Mouse (Mus musculus): ENCODE measurements around the gene Hdac11. TPM values are rescaled to one million over a fixed set of nuclear protein-coding genes. Genes with fewer than 3 reads are reported as not detected.

The Hdac11 gene
- polyA plus RNA-seq, 1 experiment, result 179 TPM

DNA sequence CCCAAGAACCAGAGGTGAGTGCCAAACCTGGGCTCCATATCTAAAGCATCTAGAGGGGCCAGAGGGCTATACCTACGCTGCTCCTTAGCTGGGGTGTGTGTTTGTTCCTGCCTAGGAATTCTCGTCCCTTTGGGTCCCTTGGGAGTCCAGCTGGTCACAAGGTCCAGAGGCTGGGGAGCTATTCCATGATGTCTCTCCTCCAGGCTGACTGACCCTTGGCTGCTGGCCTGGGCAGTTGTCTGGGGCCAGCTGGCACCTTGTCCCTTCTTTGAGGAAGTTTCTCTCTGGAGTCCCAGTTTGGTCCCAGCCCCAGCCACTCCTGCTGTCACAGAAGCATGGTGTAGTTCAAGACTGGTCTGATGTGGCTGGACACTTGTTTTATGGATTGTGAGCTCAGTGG is 24.9 kb downstream of the Hdac11 start:
- TF ChIP-seq POLR2A (IDR thresholded peaks at IDR 0.05; ENCODE audit: extremely low read depth, insufficient read depth, low read length) (no peak), CTCF (IDR thresholded peaks at IDR 0.05; ENCODE audit: extremely low read depth, insufficient read depth, low read length) (no peak)
- Histone ChIP-seq H3K27ac (ENCODE audit: insufficient read depth, low read length) (no peak overlapping the region), H3K4me1 (ENCODE audit: control insufficient read depth, insufficient read depth, low read length) (no peaks in the 10 kb centered on the region), H3K4me3 (ENCODE audit: insufficient read depth, low read length) (no peak overlapping the region)

DNA sequence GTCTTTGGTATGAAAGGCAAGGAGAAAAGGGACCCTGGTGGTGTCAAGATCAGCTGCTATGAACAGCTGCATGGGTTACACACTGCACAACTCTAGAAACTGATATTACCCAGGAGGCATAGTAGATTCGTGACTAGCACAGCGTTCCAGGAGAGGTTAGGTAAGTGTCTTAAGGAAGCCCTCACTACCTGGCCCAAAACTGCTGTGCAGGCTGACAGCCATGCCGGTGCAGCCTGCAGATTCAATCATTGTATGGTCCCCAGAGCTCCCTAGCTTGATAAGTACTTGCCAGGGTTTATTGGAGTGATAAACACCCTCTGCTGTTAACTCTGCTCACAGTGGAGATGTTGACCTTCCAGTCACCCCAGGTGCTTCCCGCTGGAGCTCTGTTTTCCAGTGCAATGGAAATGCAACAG is 25.6 kb downstream of the Hdac11 start:
- Histone ChIP-seq H3K4me3 (ENCODE audit: insufficient read depth, low read length) (no peak overlapping the region), H3K27ac (ENCODE audit: insufficient read depth, low read length) (no peak overlapping the region), H3K4me1 (ENCODE audit: control insufficient read depth, insufficient read depth, low read length) (no peaks in the 10 kb centered on the region)
- TF ChIP-seq POLR2A (IDR thresholded peaks at IDR 0.05; ENCODE audit: extremely low read depth, insufficient read depth, low read length) (no peak), CTCF (IDR thresholded peaks at IDR 0.05; ENCODE audit: extremely low read depth, insufficient read depth, low read length) (no peak)

DNA sequence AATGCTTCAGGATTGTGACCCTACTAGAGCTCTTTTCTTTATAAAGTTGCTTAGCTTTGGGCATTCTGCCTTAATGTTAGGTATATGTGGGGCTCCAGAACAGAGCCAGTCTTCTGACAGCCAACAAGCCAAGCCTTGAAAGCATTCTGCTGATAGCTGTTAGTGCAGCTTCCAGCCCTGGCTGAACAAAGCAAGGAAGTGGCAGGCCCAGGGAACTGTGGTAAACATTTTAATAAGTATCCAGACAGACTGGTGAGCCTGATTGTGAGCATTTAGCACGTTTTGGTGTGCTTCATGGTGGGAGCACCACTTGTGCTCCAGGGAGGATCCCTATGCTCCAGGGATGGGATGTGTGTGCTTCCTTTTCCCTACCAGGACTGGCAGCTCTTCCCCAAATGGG is 26.6 kb downstream of the Hdac11 start:
- TF ChIP-seq POLR2A (IDR thresholded peaks at IDR 0.05; ENCODE audit: extremely low read depth, insufficient read depth, low read length), result no peak
- TF ChIP-seq CTCF (IDR thresholded peaks at IDR 0.05; ENCODE audit: extremely low read depth, insufficient read depth, low read length), result no peak
- H3K4me1 ChIP-seq (ENCODE audit: control insufficient read depth, insufficient read depth, low read length), result no peaks in the 10 kb centered on the region
- H3K27ac ChIP-seq (ENCODE audit: insufficient read depth, low read length), result no peak overlapping the region
- no peak overlapping the region for H3K4me3 ChIP-seq (ENCODE audit: insufficient read depth, low read length)

DNA sequence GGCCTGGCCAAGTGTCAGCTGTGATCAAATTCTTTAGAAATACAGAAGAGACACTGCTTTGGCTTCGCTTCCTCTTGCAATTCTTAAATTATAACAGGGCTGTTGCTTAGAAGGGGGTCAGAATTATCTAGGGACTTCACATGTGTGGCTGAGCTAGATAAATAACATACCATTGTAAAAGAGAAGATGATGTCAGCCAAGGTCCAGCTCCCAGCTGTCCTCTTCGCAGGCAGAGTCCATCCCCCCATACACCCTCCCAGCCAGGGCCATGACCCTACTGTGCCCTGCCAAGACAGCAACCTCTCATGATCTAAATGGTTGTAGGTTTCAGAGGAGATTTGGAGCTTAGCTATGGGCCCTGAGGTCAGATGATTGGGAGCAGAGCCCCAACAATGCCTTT is 27.5 kb downstream of the Hdac11 start:
- Histone ChIP-seq H3K4me3 (ENCODE audit: insufficient read depth, low read length) (no peak overlapping the region), H3K27ac (ENCODE audit: insufficient read depth, low read length) (no peak overlapping the region), H3K4me1 (ENCODE audit: control insufficient read depth, insufficient read depth, low read length) (no peaks in the 10 kb centered on the region)
- no peak for TF ChIP-seq POLR2A (IDR thresholded peaks at IDR 0.05; ENCODE audit: extremely low read depth, insufficient read depth, low read length)
- TF ChIP-seq CTCF (IDR thresholded peaks at IDR 0.05; ENCODE audit: extremely low read depth, insufficient read depth, low read length), result no peak

DNA sequence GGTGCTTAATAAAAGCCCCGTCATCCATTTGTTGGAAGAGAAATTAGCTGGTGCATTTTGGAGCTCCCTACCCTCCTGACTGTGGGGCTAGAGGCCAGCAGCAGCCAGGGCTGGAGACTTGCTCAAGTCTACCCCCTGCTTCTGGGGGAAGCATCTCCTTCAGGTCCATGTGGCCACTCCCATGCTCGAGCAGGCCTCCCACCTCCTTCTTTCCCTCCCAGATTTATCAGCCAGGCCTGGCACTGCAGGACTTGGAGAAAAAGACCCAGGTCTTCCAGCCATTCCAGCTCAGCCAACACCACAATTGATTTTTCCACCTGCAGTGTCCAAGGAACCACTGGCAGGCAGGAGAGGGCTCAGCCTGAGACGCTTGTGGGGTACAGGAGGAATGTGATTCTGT is 28.3 kb downstream of the Hdac11 start:
- Histone ChIP-seq H3K27ac (ENCODE audit: insufficient read depth, low read length) (no peak overlapping the region), H3K4me1 (ENCODE audit: control insufficient read depth, insufficient read depth, low read length) (no peaks in the 10 kb centered on the region), H3K4me3 (ENCODE audit: insufficient read depth, low read length) (no peak overlapping the region)
- TF ChIP-seq CTCF (IDR thresholded peaks at IDR 0.05; ENCODE audit: extremely low read depth, insufficient read depth, low read length) (no peak), POLR2A (IDR thresholded peaks at IDR 0.05; ENCODE audit: extremely low read depth, insufficient read depth, low read length) (no peak)

DNA sequence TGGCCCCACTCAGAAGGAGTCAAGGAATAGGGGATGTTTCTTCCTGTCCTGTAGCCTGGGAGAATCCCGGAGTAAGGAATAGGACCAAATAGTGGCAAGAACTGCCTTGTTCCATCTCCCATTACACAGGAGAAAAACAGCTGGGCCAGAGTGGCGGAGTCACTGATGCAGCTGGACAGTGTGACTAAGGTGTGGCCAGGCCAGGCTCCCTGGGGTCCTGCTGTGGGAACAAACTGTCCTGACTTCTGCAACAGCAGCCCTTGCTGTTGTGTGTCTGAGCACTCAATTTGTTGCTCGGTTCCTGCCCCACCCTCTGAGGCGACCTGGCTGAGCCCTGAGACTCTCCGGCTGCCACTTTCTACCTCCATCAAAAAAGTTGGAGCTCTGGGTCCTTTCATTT is 29.0 kb downstream of the Hdac11 start:
- no peak overlapping the region for H3K4me3 ChIP-seq (ENCODE audit: insufficient read depth, low read length)
- TF ChIP-seq POLR2A (IDR thresholded peaks at IDR 0.05; ENCODE audit: extremely low read depth, insufficient read depth, low read length), result no peak
- TF ChIP-seq CTCF (IDR thresholded peaks at IDR 0.05; ENCODE audit: extremely low read depth, insufficient read depth, low read length), result no peak
- no peak overlapping the region for H3K27ac ChIP-seq (ENCODE audit: insufficient read depth, low read length)
- H3K4me1 ChIP-seq (ENCODE audit: control insufficient read depth, insufficient read depth, low read length), result no peaks in the 10 kb centered on the region

DNA sequence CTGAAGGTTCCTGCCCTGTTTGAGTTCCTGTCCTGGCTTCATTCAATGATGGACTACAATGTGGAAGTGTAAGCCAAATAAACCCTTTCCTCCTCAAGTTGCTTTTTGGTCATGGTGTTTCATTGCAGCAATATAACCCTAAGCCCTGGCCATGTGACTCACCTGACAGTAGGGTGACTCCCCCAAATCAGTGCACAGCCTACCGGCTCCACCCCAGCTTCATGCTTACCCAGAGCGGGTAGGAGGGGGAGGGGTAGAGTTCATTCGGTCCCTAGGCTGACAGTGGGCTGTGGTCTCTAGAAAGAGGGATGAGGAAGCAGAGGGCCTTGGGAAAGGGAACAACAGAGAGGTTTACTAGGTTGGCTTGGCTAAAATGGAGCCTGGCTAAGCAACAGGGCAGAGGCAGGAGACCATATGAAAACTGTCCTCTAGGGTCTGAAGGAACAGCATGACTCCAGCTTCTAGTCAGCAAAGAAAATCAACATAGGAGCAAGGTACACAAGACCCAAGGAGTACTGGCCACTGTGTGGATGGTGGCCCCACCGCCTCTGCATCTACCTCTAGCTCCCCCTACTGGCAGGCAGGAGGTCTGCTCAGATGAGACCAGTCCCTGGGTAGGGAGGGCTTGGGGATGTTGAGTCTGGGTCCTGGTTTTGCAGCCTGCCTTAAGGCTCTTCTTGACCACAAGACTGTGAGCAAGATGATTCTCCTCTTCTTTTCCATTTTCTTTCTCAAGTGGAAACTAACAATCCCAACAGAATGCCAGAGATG is 29.9 kb downstream of the Hdac11 start:
- Histone ChIP-seq H3K27ac (ENCODE audit: insufficient read depth, low read length) (no peak overlapping the region), H3K4me3 (ENCODE audit: insufficient read depth, low read length) (no peak overlapping the region), H3K4me1 (ENCODE audit: control insufficient read depth, insufficient read depth, low read length) (no peaks in the 10 kb centered on the region)
- no peak for TF ChIP-seq POLR2A (IDR thresholded peaks at IDR 0.05; ENCODE audit: extremely low read depth, insufficient read depth, low read length)
- TF ChIP-seq CTCF (IDR thresholded peaks at IDR 0.05; ENCODE audit: extremely low read depth, insufficient read depth, low read length), result peak; percentile 62

DNA sequence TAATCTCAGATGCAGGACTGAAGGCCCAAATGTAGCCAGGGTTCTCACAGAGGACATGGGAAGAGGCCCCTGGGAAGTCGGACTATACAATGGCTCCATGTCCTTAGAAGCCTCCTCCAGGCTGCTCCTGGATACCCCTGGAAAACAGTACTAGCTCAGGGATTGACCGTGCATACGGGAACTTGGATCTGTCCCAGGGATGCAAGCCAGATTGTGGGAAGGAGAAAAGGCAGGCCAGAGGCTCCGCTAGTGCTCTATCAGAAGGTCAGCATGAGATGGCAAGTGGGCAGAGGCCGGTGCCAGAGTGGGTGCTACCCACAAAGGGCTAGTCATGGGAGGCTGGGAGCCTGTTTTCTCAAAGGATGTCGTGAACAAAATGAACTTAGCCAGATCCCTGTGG is 30.5 kb downstream of the Hdac11 start:
- TF ChIP-seq CTCF (IDR thresholded peaks at IDR 0.05; ENCODE audit: extremely low read depth, insufficient read depth, low read length) (no peak), POLR2A (IDR thresholded peaks at IDR 0.05; ENCODE audit: extremely low read depth, insufficient read depth, low read length) (no peak)

DNA sequence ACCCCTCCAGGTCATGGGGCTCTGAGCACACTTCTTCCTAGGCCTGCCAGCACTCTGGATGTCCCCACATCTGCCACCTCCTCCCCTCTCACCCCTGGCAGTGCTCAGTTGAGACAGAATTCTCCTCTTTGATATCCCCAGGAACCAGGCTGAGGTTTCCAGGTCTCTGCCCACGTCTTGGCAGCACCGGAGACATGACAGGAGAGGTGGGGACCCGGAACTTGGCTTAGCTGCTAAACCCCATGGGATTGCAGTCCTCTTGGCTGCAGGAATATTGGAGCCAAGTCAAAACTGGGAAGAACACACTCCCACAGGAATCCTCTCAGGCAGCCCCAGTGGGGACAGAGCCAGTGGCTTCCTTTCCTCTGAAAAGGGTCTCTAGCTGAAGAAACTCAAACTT is 31.4 kb downstream of the Hdac11 start:
- Histone ChIP-seq H3K4me1 (ENCODE audit: control insufficient read depth, insufficient read depth, low read length) (no peaks in the 10 kb centered on the region), H3K4me3 (ENCODE audit: insufficient read depth, low read length) (no peak overlapping the region), H3K27ac (ENCODE audit: insufficient read depth, low read length) (no peak overlapping the region)
- TF ChIP-seq POLR2A (IDR thresholded peaks at IDR 0.05; ENCODE audit: extremely low read depth, insufficient read depth, low read length), result no peak
- TF ChIP-seq CTCF (IDR thresholded peaks at IDR 0.05; ENCODE audit: extremely low read depth, insufficient read depth, low read length), result no peak

More for the DNA sequence above, 30.5 kb downstream of the Hdac11 start:
- Histone ChIP-seq H3K27ac (ENCODE audit: insufficient read depth, low read length) (no peak overlapping the region), H3K4me3 (ENCODE audit: insufficient read depth, low read length) (no peak overlapping the region), H3K4me1 (ENCODE audit: control insufficient read depth, insufficient read depth, low read length) (no peaks in the 10 kb centered on the region)

DNA sequence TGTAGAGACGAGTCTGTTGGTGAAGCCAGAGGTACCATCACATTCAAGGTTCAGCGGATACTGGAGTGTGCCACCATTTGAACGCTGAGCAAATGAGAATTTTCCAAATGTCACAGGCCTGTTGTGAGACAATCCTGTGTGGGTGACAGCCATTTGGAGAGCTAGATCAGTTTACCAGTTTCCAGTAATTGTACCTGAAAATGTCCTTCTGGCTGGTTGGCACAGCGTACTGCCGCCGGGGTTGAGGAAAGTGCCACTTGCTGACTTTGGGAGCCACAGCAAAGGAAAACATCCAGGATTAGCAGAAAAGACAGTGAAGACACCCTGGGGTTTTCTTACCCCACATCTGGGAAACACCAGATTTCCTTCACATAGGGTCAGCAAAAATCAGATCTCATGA is 33.5 kb downstream of the Hdac11 start:
- no peak for TF ChIP-seq POLR2A (IDR thresholded peaks at IDR 0.05; ENCODE audit: extremely low read depth, insufficient read depth, low read length)
- TF ChIP-seq CTCF (IDR thresholded peaks at IDR 0.05; ENCODE audit: extremely low read depth, insufficient read depth, low read length), result no peak
- Histone ChIP-seq H3K4me1 (ENCODE audit: control insufficient read depth, insufficient read depth, low read length) (no peaks in the 10 kb centered on the region), H3K27ac (ENCODE audit: insufficient read depth, low read length) (no peak overlapping the region), H3K4me3 (ENCODE audit: insufficient read depth, low read length) (no peak overlapping the region)

Measured in cortical plate, adult 2 months (tissue).